Mouse (Mus musculus) forebrain, embryonic 12.5 days (tissue): Measurements from ENCODE around the gene Unc5b. TPM values are rescaled to one million over a fixed set of nuclear protein-coding genes. Genes with fewer than 3 reads are reported as not detected.

Experiments used
- ATAC-seq: fragments of 200-750 bp; cut with Nextera tagmentation; 2 replicates; pipeline ENCODE4 v1.8.0; 2017; ENCODE audit warnings: moderate TSS enrichment; ENCODE audit not compliant: low FRiP score
- H3K27ac ChIP-seq: fragments of 300-500 bp; sonication (generic); 2 replicates; pipeline ENCODE4 v1.5.1; 2016; ENCODE audit warnings: mild to moderate bottlenecking
- H3K27me3 ChIP-seq: fragments of 300-500 bp; sonication (generic); 2 replicates; pipeline ENCODE4 v1.6.1; 2016; ENCODE audit warnings: mild to moderate bottlenecking
- H3K36me3 ChIP-seq: fragments of 300-500 bp; sonication (generic); replicated peaks from 2 replicates; pipeline ENCODE4 v1.6.1; 2016; ENCODE audit warnings: mild to moderate bottlenecking
- H3K4me1 ChIP-seq: fragments of 300-500 bp; sonication (generic); 2 replicates; pipeline ENCODE4 v1.6.1; 2016
- H3K4me2 ChIP-seq: fragments of 300-500 bp; sonication (generic); 2 replicates; pipeline ENCODE4 v1.6.1; 2016; ENCODE audit warnings: mild to moderate bottlenecking, moderate library complexity
- H3K4me3 ChIP-seq: fragments of 300-500 bp; sonication (generic); replicated peaks from 2 replicates; pipeline ENCODE4 v1.5.1; 2016; ENCODE audit warnings: mild to moderate bottlenecking
- H3K9ac ChIP-seq: fragments of 300-500 bp; sonication (generic); 2 replicates; pipeline ENCODE4 v1.6.1; 2016; ENCODE audit warnings: mild to moderate bottlenecking
- H3K9me3 ChIP-seq: fragments of 300-500 bp; sonication (generic); 2 replicates; pipeline ENCODE4 v1.6.1; 2016
- WGBS: fragments of 180-500 bp; shearing (Covaris S2); methylation state at CpG from one replicate; pipeline ENCODE4 v1.1.7; 2016; 5-methylcytosine and 5-hydroxymethylcytosine counted together
- polyA plus RNA-seq: library from polyadenylated mRNA; unstranded; fragments of >200 nt; fragmentation: Nextera tagmentation; extraction: Ambion mirVana; gene quantifications from 2 replicates; pipeline ENCODE4 v1.2.1, GENCODE M21; 2016

The Unc5b gene
- polyA plus RNA-seq, 1 experiment from 2014 or later = 4.7 TPM

- Histone ChIP-seq H3K27ac (no peak overlapping the region), H3K4me1 (peaks cover 59% of the 10 kb centered on the region), H3K9ac (no peak overlapping the region; the same call in 1 of the 2 replicates), H3K27me3 (peaks cover 26% of the 10 kb centered on the region; the same call in 1 of the 2 replicates), H3K4me2 (no peak overlapping the region), H3K9me3 (no peaks in the 10 kb centered on the region), H3K4me3 (no peak overlapping the region), H3K36me3 (no peaks in the 10 kb centered on the region)
- 81% methylated on average over 21 of the region's 21 CpGs for WGBS
- no peak for ATAC-seq
Measured at GRCm38 (mm10) chr10:60805436-60806206, 25.8 kb downstream of the Unc5b start.

GRCm38 (mm10) chr10:60804865-60805264 is 26.5 kb downstream of the Unc5b start:
- Histone ChIP-seq H3K27me3 (peaks cover 32% of the 10 kb centered on the region; the same call in 1 of the 2 replicates), H3K4me1 (peaks cover 66% of the 10 kb centered on the region), H3K4me2 (no peak overlapping the region), H3K9me3 (no peaks in the 10 kb centered on the region), H3K27ac (no peak overlapping the region; the same call in 1 of the 2 replicates), H3K4me3 (no peak overlapping the region), H3K9ac (no peak overlapping the region), H3K36me3 (no peaks in the 10 kb centered on the region)
- WGBS = 33% methylated on average over 4 of the region's 4 CpGs
- no peak for ATAC-seq

- H3K27ac ChIP-seq = no peak overlapping the region
- peaks cover 70% of the 10 kb centered on the region for H3K4me1 ChIP-seq
- H3K27me3 ChIP-seq = peaks cover 33% of the 10 kb centered on the region; the same call in 1 of the 2 replicates
- H3K36me3 ChIP-seq = no peaks in the 10 kb centered on the region
- no peak overlapping the region for H3K9ac ChIP-seq
- no peak for ATAC-seq
- no peak overlapping the region for H3K4me3 ChIP-seq
- WGBS = 84% methylated on average over 10 of the region's 10 CpGs
- H3K9me3 ChIP-seq = no peaks in the 10 kb centered on the region
- no peak overlapping the region for H3K4me2 ChIP-seq
Measured at GRCm38 (mm10) chr10:60803971-60804370, 27.4 kb downstream of the Unc5b start.

DNA sequence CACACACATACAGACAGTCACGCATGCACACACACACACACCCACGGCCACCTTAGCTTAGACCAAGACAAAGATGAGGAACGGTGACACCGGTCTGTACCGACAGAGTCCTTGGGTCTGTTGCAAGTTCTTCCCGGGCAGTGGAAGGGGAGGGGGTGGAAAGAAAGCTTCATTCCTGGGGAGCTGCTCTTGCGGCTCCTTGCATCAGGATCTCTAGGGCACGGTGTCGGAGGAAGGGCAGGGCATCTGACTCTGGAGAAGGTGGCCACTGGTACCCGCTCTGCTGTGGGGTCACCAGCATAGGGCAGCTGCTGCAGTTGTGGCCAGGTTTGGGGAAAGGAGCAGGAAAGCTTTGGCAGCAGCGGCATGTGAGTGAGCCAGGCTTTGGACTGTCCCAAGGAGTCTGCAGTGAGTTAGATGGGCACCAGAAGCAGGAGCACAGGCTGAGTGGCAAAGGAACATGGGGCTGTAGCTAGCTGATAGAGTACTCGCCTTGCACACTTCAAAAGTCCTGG is 29.4 kb downstream of the Unc5b start:
- Histone ChIP-seq H3K36me3 (no peaks in the 10 kb centered on the region), H3K4me3 (no peak overlapping the region), H3K9me3 (no peaks in the 10 kb centered on the region), H3K4me2 (no peak overlapping the region), H3K9ac (no peak overlapping the region), H3K4me1 (peaks cover 51% of the 10 kb centered on the region), H3K27me3 (peaks cover 31% of the 10 kb centered on the region), H3K27ac (no peak overlapping the region)
- ATAC-seq = no peak
- 56% methylated on average over 12 of the region's 12 CpGs for WGBS

GRCm38 (mm10) chr10:60801168-60801897 is 30.0 kb downstream of the Unc5b start:
- H3K27me3 ChIP-seq = peaks cover 31% of the 10 kb centered on the region
- peaks cover 45% of the 10 kb centered on the region for H3K4me1 ChIP-seq
- no peak overlapping the region for H3K4me2 ChIP-seq
- H3K9ac ChIP-seq = no peak overlapping the region
- 50% methylated on average over 11 of the region's 11 CpGs for WGBS
- H3K27ac ChIP-seq = no peak overlapping the region
- no peaks in the 10 kb centered on the region for H3K9me3 ChIP-seq
- no peak overlapping the region for H3K4me3 ChIP-seq
- H3K36me3 ChIP-seq = no peaks in the 10 kb centered on the region
- no peak for ATAC-seq

- peaks cover 31% of the 10 kb centered on the region for H3K27me3 ChIP-seq
- no peak for ATAC-seq
Measured at GRCm38 (mm10) chr10:60800295-60801167, 30.9 kb downstream of the Unc5b start.

DNA sequence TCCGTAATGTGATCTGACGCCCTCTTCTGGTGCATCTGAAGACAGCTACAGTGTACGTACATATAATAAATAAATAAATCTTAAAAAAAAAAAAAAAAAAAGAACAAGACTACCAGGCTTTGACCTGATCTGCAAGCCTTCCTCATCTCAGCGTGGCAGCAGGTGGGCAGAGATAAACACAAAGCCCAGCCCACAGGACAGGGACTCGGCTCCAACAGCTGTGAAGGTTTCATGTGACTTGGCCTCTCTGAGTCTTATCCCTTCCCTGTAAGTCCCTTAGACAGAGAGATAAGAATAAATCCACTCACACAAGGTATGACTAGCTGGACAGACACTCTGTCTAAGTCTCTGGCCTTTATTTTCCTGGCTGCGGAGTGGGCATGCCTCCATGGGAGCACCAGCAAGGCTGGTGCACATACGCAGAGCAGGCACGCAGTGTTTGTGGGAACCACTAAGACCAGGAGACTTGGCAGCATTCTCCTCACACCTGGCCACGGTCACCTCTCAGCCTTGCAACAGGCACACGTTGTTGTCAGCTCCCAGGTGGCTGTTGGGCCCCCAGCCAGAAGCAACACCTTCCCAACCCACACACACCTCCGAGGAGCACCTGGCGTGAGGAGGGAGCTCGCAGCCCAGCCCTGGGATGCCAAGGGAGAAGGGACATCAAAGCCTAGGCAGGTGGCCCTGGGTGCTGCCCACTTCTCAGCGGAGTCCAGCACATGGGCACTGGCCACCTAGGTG is 33.5 kb downstream of the Unc5b start:
- no peak overlapping the region for H3K27ac ChIP-seq
- no peaks in the 10 kb centered on the region for H3K9me3 ChIP-seq
- peaks cover 43% of the 10 kb centered on the region for H3K4me1 ChIP-seq
- H3K4me3 ChIP-seq = no peak overlapping the region
- no peak overlapping the region for H3K9ac ChIP-seq
- 86% methylated on average over 14 of the region's 14 CpGs for WGBS
- H3K4me2 ChIP-seq = no peak overlapping the region
- ATAC-seq = no peak
- H3K27me3 ChIP-seq = peaks cover 27% of the 10 kb centered on the region
- H3K36me3 ChIP-seq = no peaks in the 10 kb centered on the region

More at GRCm38 (mm10) chr10:60800295-60801167, 30.9 kb downstream of the Unc5b start:
- peaks cover 37% of the 10 kb centered on the region for H3K4me1 ChIP-seq
- H3K4me3 ChIP-seq = no peak overlapping the region
- no peak overlapping the region for H3K9ac ChIP-seq
- H3K4me2 ChIP-seq = peak overlapping the region; percentile 4; the same call in 1 of the 2 replicates
- H3K27ac ChIP-seq = no peak overlapping the region
- H3K9me3 ChIP-seq = no peaks in the 10 kb centered on the region
- WGBS = 19% methylated on average over 19 of the region's 19 CpGs
- H3K36me3 ChIP-seq = no peaks in the 10 kb centered on the region

DNA sequence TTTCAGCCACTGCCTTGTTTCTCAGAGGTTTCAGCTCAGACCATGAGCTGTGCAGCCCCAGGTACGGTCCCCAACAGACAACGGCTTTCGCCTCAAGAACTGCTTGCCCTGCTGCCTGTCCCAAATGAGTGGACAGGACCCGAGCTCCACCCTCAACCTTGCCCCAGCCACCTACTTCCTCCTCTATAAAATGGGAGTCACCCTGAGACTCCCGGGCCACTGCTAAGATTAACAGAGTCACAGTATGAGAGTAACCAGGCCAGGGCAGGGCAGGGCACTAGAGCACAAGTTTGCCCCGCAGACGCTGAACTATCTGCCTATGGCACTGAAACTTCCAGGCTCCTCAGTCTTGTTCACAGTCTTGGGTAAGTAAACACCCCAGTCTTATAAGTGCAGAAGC is 34.9 kb downstream of the Unc5b start:
- H3K27ac ChIP-seq = no peak overlapping the region
- H3K4me3 ChIP-seq = no peak overlapping the region
- H3K4me2 ChIP-seq = no peak overlapping the region
- H3K36me3 ChIP-seq = no peaks in the 10 kb centered on the region
- no peak overlapping the region for H3K9ac ChIP-seq
- ATAC-seq = no peak
- H3K4me1 ChIP-seq = peaks cover 48% of the 10 kb centered on the region
- H3K27me3 ChIP-seq = peaks cover 24% of the 10 kb centered on the region
- H3K9me3 ChIP-seq = no peaks in the 10 kb centered on the region
- WGBS = 86% methylated on average over 7 of the region's 7 CpGs

DNA sequence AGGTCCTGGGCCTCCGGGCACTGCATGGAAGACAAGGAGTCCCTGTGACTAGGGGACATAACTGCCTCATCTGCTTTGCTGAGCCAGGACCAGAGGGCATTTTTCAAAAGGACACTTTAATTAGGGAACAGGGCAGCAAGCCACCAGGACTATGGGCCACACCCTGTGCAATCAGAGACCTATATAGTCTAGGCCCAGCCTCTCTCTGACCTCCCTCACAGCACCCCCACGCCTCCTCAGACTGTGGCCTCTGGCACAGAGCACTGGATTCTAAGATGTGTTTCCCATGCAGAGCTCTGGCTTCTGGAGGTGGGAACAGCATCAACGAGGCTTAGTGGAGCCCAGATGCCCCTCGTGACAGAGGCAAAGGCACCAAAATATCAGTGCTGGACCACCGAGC is 35.4 kb downstream of the Unc5b start:
- H3K4me3 ChIP-seq = no peak overlapping the region
- no peaks in the 10 kb centered on the region for H3K36me3 ChIP-seq
- H3K27ac ChIP-seq = no peak overlapping the region
- peaks cover 44% of the 10 kb centered on the region for H3K4me1 ChIP-seq
- no peak for ATAC-seq
- 83% methylated on average over 5 of the region's 5 CpGs for WGBS
- no peak overlapping the region for H3K9ac ChIP-seq
- H3K9me3 ChIP-seq = no peaks in the 10 kb centered on the region
- H3K4me2 ChIP-seq = no peak overlapping the region
- H3K27me3 ChIP-seq = peaks cover 23% of the 10 kb centered on the region

GRCm38 (mm10) chr10:60794792-60795191 is 36.6 kb downstream of the Unc5b start:
- Histone ChIP-seq H3K9me3 (no peaks in the 10 kb centered on the region), H3K4me1 (peaks cover 32% of the 10 kb centered on the region), H3K4me3 (no peak overlapping the region), H3K9ac (no peak overlapping the region), H3K36me3 (no peaks in the 10 kb centered on the region), H3K4me2 (no peak overlapping the region), H3K27me3 (peaks cover 17% of the 10 kb centered on the region), H3K27ac (peak overlapping the region; percentile 59; the same call in 1 of the 2 replicates)
- WGBS = 34% methylated on average over 8 of the region's 8 CpGs
- no peak for ATAC-seq

DNA sequence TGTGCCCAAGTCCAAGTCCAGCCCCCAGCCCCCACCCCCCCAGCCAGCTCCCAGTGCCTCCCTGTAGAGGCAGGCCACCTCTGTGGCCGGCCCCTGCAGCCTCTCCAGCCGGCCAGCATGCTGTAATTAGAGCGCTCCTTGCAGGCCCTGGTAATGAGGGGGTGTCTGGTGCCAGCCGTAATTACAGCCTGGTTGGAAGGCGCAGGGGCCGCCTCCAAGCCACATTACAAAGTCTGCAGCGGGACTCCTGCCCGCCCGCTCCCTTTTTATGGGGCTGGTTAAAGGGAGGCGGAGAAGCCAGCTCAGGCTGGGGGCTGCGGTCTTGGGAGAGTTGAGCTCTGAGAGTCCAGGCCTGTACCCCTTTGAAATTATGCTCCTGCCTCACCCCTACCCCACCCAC is 37.0 kb downstream of the Unc5b start:
- peaks cover 12% of the 10 kb centered on the region; the same call in 1 of the 2 replicates for H3K27me3 ChIP-seq
- WGBS = 9% methylated on average over 11 of the region's 11 CpGs
- peaks cover 29% of the 10 kb centered on the region for H3K4me1 ChIP-seq
- H3K4me3 ChIP-seq = no peak overlapping the region
- peak overlapping the region; percentile 59; the same call in 1 of the 2 replicates for H3K27ac ChIP-seq
- no peaks in the 10 kb centered on the region for H3K36me3 ChIP-seq
- ATAC-seq = peak; percentile 76
- H3K4me2 ChIP-seq = peak overlapping the region; percentile 17
- no peak overlapping the region for H3K9ac ChIP-seq
- no peaks in the 10 kb centered on the region for H3K9me3 ChIP-seq
